Mouse (Mus musculus): ENCODE measurements around the gene Tmtc2.

The Tmtc2 gene

GRCm38 (mm10) chr10:105165291-105165690, 409.0 kb downstream of the Tmtc2 start:
- DNase-seq (ENCODE audit: low read depth): no peak

- DNase-seq (ENCODE audit: low read depth): no peak
Observed at GRCm38 (mm10) chr10:105153789-105154188, 420.5 kb downstream of the Tmtc2 start.

GRCm38 (mm10) chr10:105144382-105144781, 429.9 kb downstream of the Tmtc2 start:
- no peak for DNase-seq (ENCODE audit: low read depth)

GRCm38 (mm10) chr10:105142201-105142600, 432.1 kb downstream of the Tmtc2 start:
- DNase-seq (ENCODE audit: low read depth): no peak
